Mouse (Mus musculus) gastrocnemius, postnatal 36 days (tissue): ENCODE data around the gene Rexo5. TPM values are rescaled to one million over a fixed set of nuclear protein-coding genes. Genes with fewer than 3 reads are reported as not detected.

ENCODE experiments used
- DNase-seq, 2 experiments: peaks; one replicate each; pipeline ENCODE4 v3.0.0; 2022
- intact Hi-C: fragments of 180-260 bp; cut with DNase I; formaldehyde crosslinking; loops from one replicate; pipeline ENCODE4 v1.15.1; 2025
- total RNA-seq, 2 experiments: library from RNA; stranded (reverse); gene quantifications; 2 replicates each; pipeline ENCODE4 v1.2.3; 2021

Gene Rexo5
- total RNA-seq, 2 experiments from 2014 or later = 0.54 to 1.6 TPM

DNA sequence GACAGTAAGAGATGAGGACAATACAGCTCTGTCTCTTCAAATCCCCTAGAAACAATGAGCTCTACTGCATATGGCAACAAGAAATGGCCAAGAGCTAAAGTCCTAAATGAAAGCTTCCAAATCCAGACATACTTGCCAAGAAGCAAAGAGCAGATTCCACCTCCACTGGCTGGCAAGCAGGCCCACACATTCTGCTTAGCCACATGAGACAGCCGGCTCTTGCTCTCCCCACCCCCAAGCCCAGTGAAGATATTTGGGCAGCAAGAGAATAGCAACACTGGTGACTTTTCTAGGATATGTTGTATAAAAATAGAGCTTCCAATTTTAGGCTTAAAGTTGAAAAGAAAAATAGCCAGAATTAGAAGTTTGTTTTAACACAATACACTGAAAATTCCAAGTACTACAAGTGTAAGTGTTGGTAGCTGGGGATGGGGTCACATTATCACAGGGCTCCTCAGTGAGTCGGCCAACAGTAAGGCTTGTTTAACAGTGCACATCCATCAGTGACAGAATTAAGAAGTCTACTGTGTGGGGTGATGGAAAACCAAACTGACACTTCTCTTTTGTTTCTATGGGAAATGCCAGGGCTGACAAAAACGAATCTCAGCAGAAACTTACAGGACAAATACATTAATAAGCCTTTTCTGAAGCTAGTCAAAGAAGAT lies 82.1 kb downstream of the Rexo5 start:
- DNase-seq = peak in 1 of 2 experiments; percentile 9
- intact Hi-C loops = no loop called here

DNA sequence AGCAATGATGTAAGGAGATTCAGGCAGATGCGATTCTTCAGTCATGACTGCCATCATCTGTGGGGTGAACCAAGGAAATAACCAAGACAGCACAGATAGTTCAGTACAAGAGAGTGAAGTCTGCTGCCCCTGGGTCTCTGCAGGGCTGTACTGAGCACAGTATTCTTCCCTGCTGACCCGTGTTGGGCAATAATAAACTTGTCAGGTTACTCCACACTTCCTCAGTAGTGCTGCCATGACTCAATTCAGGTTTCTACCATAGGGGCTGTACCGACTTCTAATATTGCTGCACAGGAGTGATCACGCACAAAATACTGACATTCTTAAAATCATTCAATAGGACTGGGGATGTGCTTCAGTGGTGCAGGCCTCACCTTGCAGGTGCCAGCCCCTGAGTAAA lies 85.4 kb downstream of the Rexo5 start:
- intact Hi-C loops = no loop called here
- no peak for DNase-seq

DNA sequence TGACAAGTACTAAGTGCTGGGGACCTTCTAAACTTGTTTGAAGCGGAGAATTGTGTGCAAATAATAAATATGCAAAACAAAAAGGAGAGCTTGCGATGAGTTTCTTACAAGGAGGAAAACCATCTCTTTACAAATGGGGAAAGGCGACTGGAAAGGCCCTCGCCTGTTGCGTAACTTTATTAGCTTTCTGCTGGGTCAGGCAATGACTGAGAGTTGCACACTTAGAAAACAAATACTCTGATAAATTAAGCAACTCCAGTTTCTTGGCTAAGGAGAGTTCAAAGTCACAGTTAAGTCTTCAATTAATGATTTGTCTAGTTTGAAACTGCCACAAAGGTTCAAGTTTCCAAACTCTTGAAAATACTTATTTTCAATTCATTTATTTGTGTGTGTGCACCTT lies 86.5 kb downstream of the Rexo5 start:
- peak in 1 of 2 experiments; percentile 8 for DNase-seq
- intact Hi-C loops = no loop called here

DNA sequence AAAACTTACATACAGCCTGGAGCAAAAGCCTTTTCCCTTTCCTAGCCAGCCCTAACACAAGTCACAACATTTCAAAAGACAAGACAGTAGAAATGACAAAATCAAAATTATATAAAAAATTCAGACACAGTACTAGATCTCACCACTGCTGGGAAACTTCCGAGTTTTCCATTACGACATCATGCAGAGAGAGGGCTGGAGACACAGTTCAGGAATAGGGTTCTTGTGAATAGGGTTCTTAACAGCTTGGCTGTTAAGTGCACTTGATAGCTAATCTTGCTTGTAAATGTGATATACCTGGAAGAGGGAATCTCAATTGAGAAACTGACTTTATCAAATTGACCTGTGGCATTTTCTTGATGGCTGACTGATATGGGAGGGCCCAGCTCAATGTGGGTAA lies 87.4 kb downstream of the Rexo5 start:
- no peak for DNase-seq
- intact Hi-C loops = no loop called here

DNA sequence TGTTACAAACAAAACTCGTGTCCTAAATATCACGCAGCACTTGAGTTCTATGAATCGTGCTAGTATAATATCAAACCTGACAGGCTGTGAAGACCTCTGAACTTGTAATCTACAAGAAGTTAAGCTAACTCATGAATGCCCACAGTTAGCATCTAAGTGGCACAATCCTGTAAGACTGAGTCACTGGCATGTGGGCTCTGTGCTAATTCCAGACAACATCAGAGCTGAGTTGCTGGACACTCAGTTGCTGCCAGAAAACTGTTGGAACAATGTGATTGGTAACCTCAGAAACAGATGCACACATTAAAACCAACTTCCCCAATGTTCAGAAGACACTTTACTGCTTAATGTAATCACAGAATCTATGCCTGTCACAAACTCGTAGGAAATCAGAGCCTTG lies 94.1 kb downstream of the Rexo5 start:
- intact Hi-C loops = no loop called here
- no peak for DNase-seq

DNA sequence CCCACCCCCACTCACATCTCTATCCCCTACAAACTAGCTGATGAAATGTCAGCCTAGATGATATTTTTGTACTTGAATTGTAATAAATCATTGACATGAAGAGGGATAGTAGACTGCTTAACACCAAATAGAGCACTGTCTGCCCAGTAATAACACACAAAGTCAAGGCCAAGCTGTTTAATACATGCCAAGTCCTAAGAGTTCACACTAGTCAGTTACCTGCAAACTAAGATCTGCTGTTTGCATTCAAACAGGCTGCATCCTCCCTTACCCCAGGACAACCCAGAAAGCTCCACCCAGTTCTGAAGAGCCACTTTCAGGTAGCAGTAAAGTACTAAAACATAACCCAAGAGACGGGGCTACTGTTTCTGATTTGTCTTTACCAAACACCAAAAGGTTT lies 98.4 kb downstream of the Rexo5 start:
- intact Hi-C loops = loop anchor here (10.0 kb wide), 1 partner anchor 943 kb away; no protein-coding TSS in a partner anchor

DNA sequence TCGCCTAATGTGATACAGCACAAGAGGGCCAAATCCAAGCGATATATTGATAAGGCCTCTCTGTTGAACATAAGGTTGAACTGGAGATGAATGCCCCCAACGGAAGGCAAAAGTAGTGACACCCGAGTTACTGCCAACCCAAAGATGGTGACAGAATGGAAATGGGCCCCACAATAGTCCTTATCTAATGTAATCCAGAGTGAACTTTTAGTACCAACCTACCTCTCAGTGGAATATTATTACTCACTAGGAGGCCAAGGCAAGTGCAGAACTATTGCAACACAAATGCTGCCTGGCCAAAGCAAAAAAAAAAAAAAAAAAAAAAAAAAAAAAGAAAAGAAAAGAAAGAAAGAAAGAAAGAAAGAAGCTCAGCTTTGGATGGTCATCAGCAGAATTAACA lies 98.9 kb downstream of the Rexo5 start:
- no peak for DNase-seq
- intact Hi-C loops = loop anchor here (10.0 kb wide), 1 partner anchor 942 kb away; no protein-coding TSS in a partner anchor

More for the DNA sequence above, 98.4 kb downstream of the Rexo5 start:
- no peak for DNase-seq

DNA sequence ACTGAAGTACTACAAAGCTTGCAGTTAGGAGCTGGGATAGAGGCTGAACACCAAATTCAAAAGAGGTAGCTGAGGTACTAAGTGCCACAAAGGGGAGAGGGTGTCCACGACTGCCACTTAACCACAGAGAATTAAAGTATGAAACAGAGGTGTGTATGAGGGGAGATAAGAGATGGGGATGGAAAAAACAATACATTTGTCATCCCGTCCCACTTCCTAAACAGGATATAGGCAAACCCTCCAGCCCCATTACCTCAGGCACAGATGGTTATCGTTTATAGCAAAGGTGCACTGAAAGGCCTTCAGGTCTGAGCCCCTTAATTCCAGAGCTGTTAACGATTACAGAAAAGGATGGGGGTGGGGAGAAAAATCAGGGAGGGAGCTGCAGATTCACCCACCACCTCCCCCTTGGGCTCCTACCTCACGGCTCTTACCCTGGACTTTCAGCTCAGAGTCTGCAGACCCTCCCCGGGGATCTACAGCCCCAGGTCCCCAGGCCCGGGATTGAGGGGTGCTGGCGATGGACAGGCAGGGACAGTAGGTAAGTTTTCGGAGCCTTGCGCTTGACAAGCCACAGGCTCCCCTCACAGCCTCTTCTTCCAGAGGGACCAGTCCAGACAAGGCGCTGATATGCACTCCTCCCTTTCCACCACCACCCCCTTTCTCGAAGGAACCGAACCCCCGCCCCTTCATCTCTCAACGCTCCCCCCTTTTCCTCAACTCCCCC lies 101.2 kb downstream of the Rexo5 start:
- intact Hi-C loops = loop anchor here (10.0 kb wide), 1 partner anchor 940 kb away; no protein-coding TSS in a partner anchor
- DNase-seq = no peak

DNA sequence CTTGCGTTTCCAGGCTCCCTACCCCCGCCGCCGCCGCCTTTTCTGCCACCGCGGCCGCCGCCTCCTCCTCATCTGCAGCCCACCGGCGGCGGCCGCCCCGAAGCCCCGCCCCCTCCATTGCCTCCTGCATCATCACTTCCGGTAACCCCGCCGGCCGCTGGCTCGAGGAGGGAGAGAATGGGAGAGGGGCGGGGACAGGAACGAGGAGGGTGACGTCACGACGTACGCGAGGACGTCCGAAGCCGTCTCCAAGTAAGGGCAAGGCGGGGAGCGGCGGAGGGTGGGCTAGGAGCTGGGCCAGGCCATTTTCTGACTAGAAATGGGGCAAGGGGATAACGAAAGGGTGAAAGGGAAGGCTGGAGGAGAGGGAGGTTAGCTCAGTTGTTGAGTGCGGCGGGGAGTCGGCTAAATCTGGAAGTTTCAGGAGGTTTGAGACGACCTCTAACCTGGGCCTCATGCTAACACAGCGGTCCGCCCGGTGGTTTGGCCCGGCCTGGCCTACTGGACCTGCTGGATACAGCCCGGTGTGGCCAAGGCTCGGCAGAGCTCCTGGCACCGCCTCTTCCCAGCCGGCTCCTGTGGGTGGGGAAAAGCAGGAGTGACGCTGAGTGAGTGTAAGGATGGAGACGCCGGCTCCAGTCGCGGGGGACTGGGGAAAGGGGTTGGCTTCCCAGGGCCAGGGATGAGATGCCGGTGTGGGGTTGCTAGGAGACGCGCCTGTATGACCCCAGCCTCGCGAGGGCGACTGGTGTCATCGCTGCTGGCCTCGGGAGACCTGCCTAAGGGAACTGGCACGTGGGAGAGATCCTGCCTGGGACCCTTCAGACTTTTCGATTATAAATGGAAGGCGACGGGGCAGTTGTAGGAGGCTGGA lies 102.1 kb downstream of the Rexo5 start, which contains the start of the genes Lyrm1 and Dcun1d3:
Gene Lyrm1, plus strand, starts transcription at position 223 of the 874 bp plus-strand sequence.
Gene Dcun1d3, minus strand, starts transcription at position 660 of the 874 bp plus-strand sequence.
- intact Hi-C loops = loop anchor here (10.0 kb wide), 1 partner anchor 939 kb away; no protein-coding TSS in a partner anchor
- DNase-seq = peak; percentile 94 to 98

DNA sequence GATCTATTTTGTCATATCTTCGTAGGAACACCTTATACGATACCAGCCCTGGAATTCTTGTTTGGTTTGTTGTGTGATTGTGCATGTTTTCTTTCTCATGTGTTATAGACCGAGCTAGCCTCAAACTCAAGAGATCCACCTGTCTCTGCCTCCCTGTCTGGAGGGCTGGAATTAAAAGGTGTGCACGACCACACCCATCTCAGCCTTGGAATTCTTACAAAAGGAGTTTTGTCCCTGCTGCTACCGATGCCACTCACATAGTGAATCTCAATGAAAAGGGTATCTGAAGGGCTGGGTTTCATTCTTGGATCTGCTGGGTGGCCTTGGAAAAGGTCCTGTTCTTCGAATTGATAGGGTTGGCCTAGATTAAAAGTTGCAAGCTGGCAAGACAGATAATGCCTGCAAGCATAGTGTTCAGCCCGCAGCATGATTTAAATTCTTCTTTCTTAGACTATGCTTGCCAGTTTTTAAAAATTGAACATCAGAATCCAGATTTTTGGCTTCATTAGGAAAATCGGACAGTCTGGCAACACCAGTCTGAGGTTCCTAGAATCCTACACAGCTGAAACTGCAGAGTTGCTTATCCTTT lies 103.8 kb downstream of the Rexo5 start:
- intact Hi-C loops = loop anchor here (10.0 kb wide), 1 partner anchor 937 kb away; no protein-coding TSS in a partner anchor
- no peak for DNase-seq

DNA sequence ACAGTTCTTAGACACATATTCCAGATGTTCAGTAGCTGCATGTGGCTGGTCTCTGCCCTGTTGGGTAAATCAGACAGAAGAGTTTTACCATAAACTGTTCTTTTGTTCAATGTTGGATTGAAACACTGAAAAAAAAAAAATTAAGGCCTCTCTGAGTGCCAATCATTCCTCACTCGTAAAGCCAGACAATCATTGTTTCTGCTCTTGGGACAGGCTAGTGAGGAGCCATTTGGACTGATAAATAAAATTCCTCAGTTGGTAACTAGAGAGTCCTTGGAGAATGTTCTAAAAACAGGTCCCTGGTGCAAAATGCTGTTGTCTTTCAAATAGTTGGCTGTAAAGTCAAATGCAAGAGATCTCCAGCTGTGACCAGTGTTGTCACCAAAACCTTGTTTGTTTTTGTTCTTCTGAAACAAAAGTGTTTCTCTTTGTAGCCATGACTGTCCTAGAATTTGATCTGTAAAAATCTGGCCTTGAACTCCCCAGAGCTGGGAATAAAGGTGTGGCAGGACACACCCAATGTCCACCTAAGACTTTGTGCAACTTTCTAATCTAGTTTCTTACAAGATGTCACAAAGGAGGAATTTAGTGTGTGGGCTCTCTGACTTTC lies 104.5 kb downstream of the Rexo5 start:
- intact Hi-C loops = loop anchor here (10.0 kb wide), 1 partner anchor 936 kb away; no protein-coding TSS in a partner anchor
- no peak for DNase-seq

Other genes with a start within 250 kb of the Rexo5 start
- gene Acsm2, start 239.7 kb upstream of the Rexo5 start, total RNA-seq = not detected
- gene Acsm1, start 187.0 kb upstream of the Rexo5 start, total RNA-seq = not detected
- not detected for gene Acsm4, start 104.0 kb upstream of the Rexo5 start, total RNA-seq
- gene Thumpd1, start 73.2 kb upstream of the Rexo5 start, total RNA-seq = 10 to 100 TPM; 11.4 to 15.9 TPM
- gene Acsm3, start 33.1 kb upstream of the Rexo5 start, total RNA-seq = under 1 TPM; 0.25 to 0.54 TPM
- 1 to 10 TPM in 1 of 2 experiments, under 1 TPM in 1; 0.54 to 1.5 TPM for gene Eri2, start 52 bp downstream of the Rexo5 start, total RNA-seq
- gene Lyrm1, start 101.9 kb downstream of the Rexo5 start, total RNA-seq = 10 to 100 TPM in 1 of 2 experiments, 1 to 10 TPM in 1; 8.6 to 12.2 TPM
- 10 to 100 TPM; 12.3 to 16.2 TPM for gene Dcun1d3, start 102.3 kb downstream of the Rexo5 start, total RNA-seq